Mouse (Mus musculus): Measurements from ENCODE around the gene Slc24a2.

GRCm38 (mm10) chr4:87221586-87221985 lies 8.7 kb downstream of the Slc24a2 start:
- TF ChIP-seq GATA1 (IDR thresholded peaks at IDR 0.05; ENCODE audit: borderline replicate concordance, low read length) (no peak), FLI1 (IDR thresholded peaks at IDR 0.05; ENCODE audit: low read length) (no peak)
